Mouse (Mus musculus) embryonic fibroblast, embryonic 13.5 days (primary cell): ENCODE results near the gene Tns1. TPM values are rescaled to one million over a fixed set of nuclear protein-coding genes. Genes with fewer than 3 reads are reported as not detected.

Source experiments
- H3K27ac ChIP-seq: 2 replicates; pipeline ENCODE4 v1.5.1; 2012; ENCODE audit warnings: low read length, control low read depth, inconsistent platforms; ENCODE audit not compliant: insufficient read depth
- H3K4me1 ChIP-seq: 2 replicates; pipeline ENCODE4 v1.6.1; 2011; ENCODE audit warnings: low read length; ENCODE audit not compliant: control insufficient read depth, insufficient read depth
- H3K4me3 ChIP-seq: 2 replicates; pipeline ENCODE4 v1.5.1; 2011; ENCODE audit warnings: mild to moderate bottlenecking, control low read depth, low read length; ENCODE audit not compliant: insufficient read depth
- CTCF ChIP-seq: IDR thresholded peaks from 2 replicates; pipeline ENCODE4 v1.5.1; 2011; ENCODE audit warnings: mild to moderate bottlenecking, control low read depth, low read length, moderate library complexity, borderline replicate concordance; ENCODE audit not compliant: insufficient read depth
- POLR2A ChIP-seq: IDR thresholded peaks from 2 replicates; pipeline ENCODE4 v1.6.1; 2011; ENCODE audit warnings: low read depth, mild to moderate bottlenecking, control low read depth, low read length, moderate library complexity
- polyA plus RNA-seq: library from polyadenylated mRNA; stranded (reverse); fragments of >200 nt; gene quantifications from 2 replicates; pipeline ENCODE4 v1.2.4, GENCODE M21; 2011; ENCODE audit warnings: low read depth; ENCODE audit not compliant: missing spikeins, insufficient read length

The Tns1 gene
- polyA plus RNA-seq, 1 experiment: 122 TPM

- H3K4me3 ChIP-seq: no peak overlapping the region
- H3K27ac ChIP-seq: peak overlapping the region; percentile 70
- H3K4me1 ChIP-seq: peaks cover 30% of the 10 kb centered on the region
- TF ChIP-seq CTCF (no peak), POLR2A (no peak)
These were observed 57.7 kb downstream of the Tns1 start for GRCm38 (mm10) chr1:74066576-74066975.

- TF ChIP-seq CTCF: no peak
- TF ChIP-seq POLR2A: no peak
- peaks cover 30% of the 10 kb centered on the region for H3K4me1 ChIP-seq
These were observed 58.2 kb downstream of the Tns1 start for GRCm38 (mm10) chr1:74066061-74066460.

GRCm38 (mm10) chr1:74060046-74060445 lies 64.2 kb downstream of the Tns1 start:
- Histone ChIP-seq H3K4me3 (no peak overlapping the region), H3K27ac (no peak overlapping the region), H3K4me1 (0 out of 2 replicates have a peak, but pooled peaks cover 7% of the 10 kb centered on the region)
- TF ChIP-seq POLR2A: no peak
- no peak for TF ChIP-seq CTCF

More at GRCm38 (mm10) chr1:74066061-74066460, 58.2 kb downstream of the Tns1 start:
- peak overlapping the region; percentile 70 for H3K27ac ChIP-seq
- H3K4me3 ChIP-seq: no peak overlapping the region

GRCm38 (mm10) chr1:74059552-74059951 lies 64.7 kb downstream of the Tns1 start:
- no peak overlapping the region for H3K27ac ChIP-seq
- peaks cover 12% of the 10 kb centered on the region; the same call in 1 of the 2 replicates for H3K4me1 ChIP-seq
- TF ChIP-seq POLR2A: no peak
- no peak for TF ChIP-seq CTCF
- H3K4me3 ChIP-seq: no peak overlapping the region

- Histone ChIP-seq H3K4me1 (peaks cover 16% of the 10 kb centered on the region; the same call in 1 of the 2 replicates), H3K27ac (no peak overlapping the region), H3K4me3 (no peak overlapping the region)
- TF ChIP-seq CTCF (no peak), POLR2A (no peak)
These were observed 65.5 kb downstream of the Tns1 start for GRCm38 (mm10) chr1:74058771-74059170.

GRCm38 (mm10) chr1:74058309-74058708 lies 65.9 kb downstream of the Tns1 start:
- Histone ChIP-seq H3K27ac (no peak overlapping the region), H3K4me1 (peaks cover 20% of the 10 kb centered on the region), H3K4me3 (no peak overlapping the region)
- TF ChIP-seq POLR2A: no peak
- TF ChIP-seq CTCF: no peak

GRCm38 (mm10) chr1:74057501-74057900 lies 66.7 kb downstream of the Tns1 start:
- Histone ChIP-seq H3K27ac (no peak overlapping the region), H3K4me3 (no peak overlapping the region), H3K4me1 (peaks cover 25% of the 10 kb centered on the region)
- no peak for TF ChIP-seq CTCF
- no peak for TF ChIP-seq POLR2A

GRCm38 (mm10) chr1:74055552-74055951 lies 68.7 kb downstream of the Tns1 start:
- no peak overlapping the region for H3K4me3 ChIP-seq
- no peak overlapping the region for H3K27ac ChIP-seq
- H3K4me1 ChIP-seq: peaks cover 34% of the 10 kb centered on the region
- TF ChIP-seq POLR2A (no peak), CTCF (no peak)

GRCm38 (mm10) chr1:74054471-74054870 lies 69.8 kb downstream of the Tns1 start:
- peaks cover 34% of the 10 kb centered on the region for H3K4me1 ChIP-seq
- peak overlapping the region; percentile 60 for H3K27ac ChIP-seq
- TF ChIP-seq POLR2A (no peak), CTCF (no peak)
- no peak overlapping the region for H3K4me3 ChIP-seq

GRCm38 (mm10) chr1:74054007-74054406 lies 70.2 kb downstream of the Tns1 start:
- TF ChIP-seq CTCF (no peak), POLR2A (0 out of 2 replicates have a peak, but pooled peaks have one; percentile 32)
- peak overlapping the region; percentile 60 for H3K27ac ChIP-seq
- H3K4me3 ChIP-seq: no peak overlapping the region
- peaks cover 34% of the 10 kb centered on the region for H3K4me1 ChIP-seq

GRCm38 (mm10) chr1:74053068-74053467 lies 71.2 kb downstream of the Tns1 start:
- H3K27ac ChIP-seq: peak overlapping the region; percentile 32
- TF ChIP-seq CTCF: no peak
- TF ChIP-seq POLR2A: no peak
- no peak overlapping the region for H3K4me3 ChIP-seq
- peaks cover 34% of the 10 kb centered on the region for H3K4me1 ChIP-seq
